Mouse (Mus musculus) CH12.LX (cell line): ENCODE results near the gene Fbxw4.

ENCODE experiments used
- CTCF ChIP-seq, 2 experiments: IDR thresholded peaks in 1 of 2; conservative IDR thresholded peaks in 1 of 2; 2 replicates each; pipeline ENCODE4 v1.5.1; 2011 to 2012; ENCODE audit warnings: low read depth in 2 of 2, low read length in 2 of 2, improper control_type of control experiment in 1 of 2, inconsistent platforms in 1 of 2, mild to moderate bottlenecking in 1 of 2, moderate library complexity in 1 of 2
- MYC ChIP-seq: IDR thresholded peaks from 2 replicates; pipeline ENCODE4 v1.6.1; 2011; ENCODE audit warnings: low read depth, mild to moderate bottlenecking, improper control_type of control experiment, low read length
- POLR2A ChIP-seq: IDR thresholded peaks from 2 replicates; pipeline ENCODE4 v1.6.1; 2011; ENCODE audit warnings: low read depth, mild to moderate bottlenecking, improper control_type of control experiment, low read length
- USF1 ChIP-seq: IDR thresholded peaks from 2 replicates; pipeline ENCODE4 v1.6.1; 2014; ENCODE audit warnings: low read depth, mild to moderate bottlenecking, inconsistent platforms, low read length, improper control_type of control experiment
- ZKSCAN1 ChIP-seq: IDR thresholded peaks from 2 replicates; pipeline ENCODE4 v1.6.1; 2012; ENCODE audit warnings: low read depth, inconsistent platforms, low read length, improper control_type of control experiment, borderline replicate concordance

GRCm38 (mm10) chr19:45622144-45622543 is 38.0 kb downstream of the Fbxw4 start:
- TF ChIP-seq CTCF (conservative IDR thresholded peaks at IDR 0.05 in 1 of 2, IDR thresholded peaks at IDR 0.05 in 1 of 2; ENCODE audit: low read depth in 2 of 2, low read length in 2 of 2) (no peak), MYC (no peak), POLR2A (no peak), ZKSCAN1 (no peak), USF1 (no peak)
